Mouse (Mus musculus) myocyte (in vitro differentiated cells): ENCODE data around the gene Sez6l.

Experiments used
- CEBPB ChIP-seq: IDR thresholded peaks from 2 replicates; pipeline ENCODE4 v1.6.1; 2011; ENCODE audit warnings: mild to moderate bottlenecking, moderate library complexity; ENCODE audit not compliant: poor library complexity, insufficient read depth, severe bottlenecking
- E2F4 ChIP-seq: IDR thresholded peaks from one replicate; pipeline ENCODE4 v1.6.1; 2011; ENCODE audit warnings: mild to moderate bottlenecking, control low read depth, moderate library complexity; ENCODE audit not compliant: insufficient read depth
- MAX ChIP-seq: IDR thresholded peaks from one replicate; pipeline ENCODE4 v1.6.1; 2011; ENCODE audit warnings: low read depth, mild to moderate bottlenecking, control low read depth
- MYOD1 ChIP-seq, 3 experiments: IDR thresholded peaks; one replicate each; pipeline ENCODE4 v1.6.1; 2011; ENCODE audit warnings: control low read depth in 2 of 3, low read depth in 2 of 3, mild to moderate bottlenecking in 2 of 3, moderate library complexity in 1 of 3; ENCODE audit not compliant: insufficient read length in 2 of 3, control insufficient read depth in 1 of 3
- MYOG ChIP-seq, 3 experiments: IDR thresholded peaks; one replicate each; pipeline ENCODE4 v1.6.1; 2011; ENCODE audit warnings: control low read depth in 2 of 3, low read depth in 2 of 3, mild to moderate bottlenecking in 2 of 3; ENCODE audit not compliant: insufficient read length in 2 of 3, control insufficient read depth in 1 of 3, insufficient read depth in 1 of 3
- POLR2A ChIP-seq: IDR thresholded peaks from one replicate; pipeline ENCODE4 v1.6.1; 2011; ENCODE audit warnings: low read depth, mild to moderate bottlenecking, control low read depth, moderate library complexity; ENCODE audit not compliant: insufficient read length
- POLR2AphosphoS2 ChIP-seq: IDR thresholded peaks from one replicate; pipeline ENCODE4 v1.6.1; 2011; ENCODE audit warnings: low read depth, control low read depth; ENCODE audit not compliant: insufficient read length
- USF1 ChIP-seq: IDR thresholded peaks from one replicate; pipeline ENCODE4 v1.6.1; 2011; ENCODE audit warnings: low read depth, mild to moderate bottlenecking, control low read depth, moderate library complexity

- TF ChIP-seq MAX (no peak), POLR2A (no peak), POLR2AphosphoS2 (no peak), MYOD1 (IDR thresholded peaks at IDR 0.05; ENCODE audit: control insufficient read depth in 1 of 3, insufficient read length in 2 of 3, low read depth in 2 of 3) (no peak), USF1 (no peak), E2F4 (no peak), CEBPB (no peak), MYOG (IDR thresholded peaks at IDR 0.05; ENCODE audit: control insufficient read depth in 1 of 3, insufficient read depth in 1 of 3, insufficient read length in 2 of 3, low read depth in 2 of 3) (no peak)
Measured at GRCm38 (mm10) chr5:112488101-112488776, 88.7 kb downstream of the Sez6l start.
